Mouse (Mus musculus): Measurements from ENCODE around the gene Mettl3. TPM values are rescaled to one million over a fixed set of nuclear protein-coding genes. Genes with fewer than 3 reads are reported as not detected.

Gene Mettl3
- polyA plus RNA-seq, 1 experiment from 2014 or later: 20.6 TPM

Other genes starting within 250 kb of the Mettl3 start
- 388 and 457 TPM in 2 replicates for gene Hnrnpc, start 201.1 kb downstream of the Mettl3 start, polyA plus RNA-seq (2015; fragmentation: Nextera tagmentation; extraction: Ambion mirVana)
- gene Rpgrip1, start 194.4 kb downstream of the Mettl3 start, polyA plus RNA-seq (2015; fragmentation: Nextera tagmentation; extraction: Ambion mirVana): 63.8 and 64.0 TPM in 2 replicates
- 45.6 and 51.9 TPM in 2 replicates for gene Supt16, start 107.7 kb downstream of the Mettl3 start, polyA plus RNA-seq (2015; fragmentation: Nextera tagmentation; extraction: Ambion mirVana)
- 12.1 TPM in 2 replicates for gene Chd8, start 47.3 kb downstream of the Mettl3 start, polyA plus RNA-seq (2015; fragmentation: Nextera tagmentation; extraction: Ambion mirVana)
- 19.8 and 20.5 TPM in 2 replicates for gene Tox4, start 26.0 kb downstream of the Mettl3 start, polyA plus RNA-seq (2015; fragmentation: Nextera tagmentation; extraction: Ambion mirVana)
- gene Rab2b, start 25.6 kb downstream of the Mettl3 start, polyA plus RNA-seq (2015; fragmentation: Nextera tagmentation; extraction: Ambion mirVana): 2.6 and 3.0 TPM in 2 replicates
- 1.2 and 1.5 TPM in 2 replicates for gene Sall2, start 23.6 kb upstream of the Mettl3 start, polyA plus RNA-seq (2015; fragmentation: Nextera tagmentation; extraction: Ambion mirVana)
- not detected in 2 replicates for gene Olfr1513, start 51.3 kb upstream of the Mettl3 start, polyA plus RNA-seq (2015; fragmentation: Nextera tagmentation; extraction: Ambion mirVana)
- not detected in 2 replicates for gene Olfr1512, start 74.0 kb upstream of the Mettl3 start, polyA plus RNA-seq (2015; fragmentation: Nextera tagmentation; extraction: Ambion mirVana)
- gene Olfr1511, start 92.3 kb upstream of the Mettl3 start, polyA plus RNA-seq (2015; fragmentation: Nextera tagmentation; extraction: Ambion mirVana): not detected in 2 replicates
- gene Olfr1510, start 109.2 kb upstream of the Mettl3 start, polyA plus RNA-seq (2015; fragmentation: Nextera tagmentation; extraction: Ambion mirVana): not detected in 2 replicates
- not detected in 2 replicates for gene Olfr1509, start 137.9 kb upstream of the Mettl3 start, polyA plus RNA-seq (2015; fragmentation: Nextera tagmentation; extraction: Ambion mirVana)
- not detected in 2 replicates for gene Olfr1508, start 162.4 kb upstream of the Mettl3 start, polyA plus RNA-seq (2015; fragmentation: Nextera tagmentation; extraction: Ambion mirVana)
- not detected in 2 replicates for gene Olfr1507, start 190.6 kb upstream of the Mettl3 start, polyA plus RNA-seq (2015; fragmentation: Nextera tagmentation; extraction: Ambion mirVana)